Mouse (Mus musculus): ENCODE data around the gene Fmo3. TPM values are rescaled to one million over a fixed set of nuclear protein-coding genes. Genes with fewer than 3 reads are reported as not detected.

Fmo3 gene
- not detected in 2 replicates for polyA plus RNA-seq (2015; fragmentation: Nextera tagmentation; extraction: Ambion mirVana)

DNA sequence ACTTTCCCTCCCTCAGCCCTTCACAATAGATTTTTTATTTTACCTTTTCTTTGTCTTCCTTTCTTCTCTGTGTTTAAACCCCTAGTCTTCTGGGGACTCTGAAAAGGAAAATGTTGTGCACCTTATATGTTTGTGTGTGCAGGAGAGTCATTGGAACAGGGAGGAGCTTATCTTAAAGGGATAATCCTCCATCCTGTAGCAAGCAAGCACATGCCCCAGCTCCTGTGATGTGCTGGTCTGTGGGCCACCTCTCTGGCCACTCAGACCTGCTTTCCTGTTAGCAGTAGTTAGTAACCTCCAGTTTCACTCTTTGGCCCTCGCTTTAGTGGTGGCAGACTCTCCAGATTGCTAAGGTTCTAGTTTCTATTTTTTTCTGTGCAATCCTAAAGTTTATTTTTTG, at the start of gene Fmo3:
Gene Fmo3, minus strand, starts transcription at position 101 of the 400 bp plus-strand sequence.
- Histone ChIP-seq H3K4me1 (replicated peaks) (no peaks in the 10 kb centered on the region), H3K4me2 (no peak within 1 kb of the TSS), H3K27ac (replicated peaks) (no peak within 1 kb of the TSS), H3K27me3 (no peaks in the 10 kb centered on the region), H3K9me3 (replicated peaks) (no peaks in the 10 kb centered on the region), H3K36me3 (replicated peaks) (no peaks in the 10 kb centered on the region), H3K4me3 (replicated peaks) (no peak within 1 kb of the TSS), H3K9ac (no peak within 1 kb of the TSS)
- 35% methylated on average over 1 of the region's 1 CpGs for WGBS (ENCODE audit: insufficient replicate concordance)
- ATAC-seq (ENCODE audit: insufficient read depth) = no peak

DNA sequence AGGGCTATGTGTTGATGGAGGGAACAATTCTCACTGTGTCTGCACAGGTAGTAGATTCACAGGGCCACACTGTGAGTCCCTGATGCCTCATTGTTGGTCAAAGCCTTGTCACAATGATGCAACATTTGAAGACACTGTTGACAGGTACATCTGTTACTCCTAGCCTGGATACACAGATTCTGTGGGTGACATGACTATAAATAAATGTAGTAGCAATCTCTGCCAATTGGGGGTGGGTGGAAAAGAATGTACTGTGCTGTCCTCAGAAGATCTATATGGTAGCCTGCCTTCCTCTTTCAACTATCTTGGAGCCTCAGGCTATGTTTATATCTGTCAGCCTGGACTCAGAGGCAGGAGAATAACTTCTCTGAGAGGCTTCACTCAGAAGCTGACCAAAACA, 38.7 kb upstream of the Fmo3 start:
- no peak overlapping the region for H3K4me3 ChIP-seq (replicated peaks)
- no peak overlapping the region for H3K4me2 ChIP-seq
- H3K9me3 ChIP-seq (replicated peaks) = no peaks in the 10 kb centered on the region
- ATAC-seq (ENCODE audit: insufficient read depth) = no peak
- H3K36me3 ChIP-seq (replicated peaks) = no peaks in the 10 kb centered on the region
- H3K27ac ChIP-seq (replicated peaks) = no peak overlapping the region
- H3K9ac ChIP-seq = no peak overlapping the region
- no peaks in the 10 kb centered on the region for H3K27me3 ChIP-seq
- no peaks in the 10 kb centered on the region for H3K4me1 ChIP-seq (replicated peaks)

DNA sequence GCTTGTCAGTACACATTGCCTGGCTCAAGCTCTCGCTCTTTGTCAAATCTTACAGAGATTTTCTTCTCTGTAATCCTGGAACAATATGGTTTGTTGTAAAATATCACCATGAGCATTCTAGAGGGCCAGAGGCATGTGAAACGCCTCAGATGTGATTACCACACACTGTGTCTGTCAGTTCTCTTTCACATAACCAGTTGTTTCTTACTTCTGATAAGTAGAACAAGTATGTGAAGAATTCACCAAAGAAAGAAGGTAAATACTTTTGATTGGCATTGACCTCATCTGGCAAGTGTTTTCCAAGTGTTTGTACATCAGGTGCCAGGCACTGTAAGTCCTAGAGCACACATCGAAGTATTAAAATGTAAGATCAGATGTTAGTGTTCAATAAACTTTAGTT, 24.9 kb upstream of the Fmo3 start:
- WGBS (ENCODE audit: insufficient replicate concordance) = 48% methylated on average over 3 of the region's 3 CpGs
- no peaks in the 10 kb centered on the region for H3K4me1 ChIP-seq (replicated peaks)
- no peak overlapping the region for H3K4me2 ChIP-seq
- no peak overlapping the region for H3K9ac ChIP-seq
- no peaks in the 10 kb centered on the region for H3K27me3 ChIP-seq
- no peaks in the 10 kb centered on the region for H3K36me3 ChIP-seq (replicated peaks)
- no peak overlapping the region for H3K4me3 ChIP-seq (replicated peaks)
- ATAC-seq (ENCODE audit: insufficient read depth) = no peak
- no peaks in the 10 kb centered on the region for H3K9me3 ChIP-seq (replicated peaks)
- H3K27ac ChIP-seq (replicated peaks) = no peak overlapping the region

DNA sequence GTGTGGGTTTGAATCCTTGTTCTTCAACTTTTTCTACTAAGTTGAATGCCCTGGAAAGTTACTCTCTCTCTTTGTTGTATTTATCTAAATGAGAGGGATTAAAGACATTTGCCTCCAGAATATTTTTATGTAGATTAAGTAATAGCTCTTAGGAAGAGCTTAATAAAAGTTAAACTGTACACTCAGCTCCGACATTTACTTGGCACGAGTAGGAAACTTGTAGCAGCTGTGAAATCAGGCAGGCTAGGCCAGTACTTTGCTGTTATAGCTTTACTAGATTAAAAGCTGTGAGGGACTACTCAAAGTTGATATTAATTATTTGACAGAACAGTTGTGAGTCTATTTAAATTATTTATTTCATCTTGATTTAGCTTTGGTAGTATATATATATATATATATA, 19.2 kb upstream of the Fmo3 start:
- Histone ChIP-seq H3K4me3 (replicated peaks) (no peak overlapping the region), H3K9me3 (replicated peaks) (no peaks in the 10 kb centered on the region), H3K4me1 (replicated peaks) (no peaks in the 10 kb centered on the region), H3K9ac (no peak overlapping the region), H3K36me3 (replicated peaks) (no peaks in the 10 kb centered on the region), H3K4me2 (no peak overlapping the region), H3K27ac (replicated peaks) (no peak overlapping the region), H3K27me3 (no peaks in the 10 kb centered on the region)
- 59% methylated on average over 2 of the region's 2 CpGs for WGBS (ENCODE audit: insufficient replicate concordance)
- no peak for ATAC-seq (ENCODE audit: insufficient read depth)

DNA sequence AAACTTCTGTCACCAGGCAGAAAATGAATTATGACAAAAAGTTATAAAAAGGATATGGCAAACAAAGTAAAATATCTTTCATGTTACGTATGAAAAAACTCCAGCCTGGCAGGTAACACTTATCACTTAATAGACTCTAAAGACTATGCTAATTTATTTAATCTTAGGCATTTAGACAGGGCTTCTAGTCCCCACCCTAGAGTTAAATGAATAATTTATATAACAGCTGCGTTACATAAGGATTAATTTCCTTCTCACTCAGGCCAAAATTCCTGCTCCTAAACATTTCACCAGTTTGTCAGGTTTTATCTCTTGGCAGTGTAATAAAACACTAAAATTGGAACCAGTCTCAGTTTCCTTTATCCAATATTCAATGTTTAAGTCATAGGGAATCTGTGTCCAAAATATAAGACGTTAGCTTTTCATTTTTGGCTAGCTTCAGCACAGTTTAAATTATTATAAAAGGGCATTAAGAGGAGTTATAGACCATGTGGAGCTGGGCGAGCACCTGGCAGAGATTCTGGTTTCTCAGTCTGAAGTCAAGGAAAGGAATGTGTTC, 17.0 kb upstream of the Fmo3 start:
- Histone ChIP-seq H3K4me3 (replicated peaks) (no peak overlapping the region), H3K36me3 (replicated peaks) (no peaks in the 10 kb centered on the region), H3K4me1 (replicated peaks) (no peaks in the 10 kb centered on the region), H3K4me2 (no peak overlapping the region), H3K9me3 (replicated peaks) (no peaks in the 10 kb centered on the region), H3K9ac (no peak overlapping the region), H3K27ac (replicated peaks) (no peak overlapping the region), H3K27me3 (no peaks in the 10 kb centered on the region)
- WGBS (ENCODE audit: insufficient replicate concordance) = 47% methylated on average over 4 of the region's 4 CpGs
- no peak for ATAC-seq (ENCODE audit: insufficient read depth)

DNA sequence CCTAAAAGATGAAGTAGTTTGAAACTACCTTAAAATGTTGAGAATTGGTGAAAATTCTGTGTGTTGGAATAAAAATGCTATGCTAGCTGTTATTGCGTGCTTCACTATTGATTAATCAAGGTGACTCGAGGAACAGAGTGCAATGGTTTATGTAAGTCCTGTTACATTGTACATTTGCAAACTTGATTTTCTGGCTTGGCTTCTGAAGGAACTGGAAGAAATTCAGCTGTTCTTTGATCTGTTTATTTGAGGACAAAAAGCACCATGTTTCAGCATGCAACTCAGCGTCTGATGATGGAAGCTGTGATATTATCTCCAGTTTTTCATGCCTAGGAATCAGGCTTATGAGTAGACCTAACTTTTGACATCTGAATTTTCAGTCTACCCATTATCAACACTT, 3.2 kb upstream of the Fmo3 start:
- no peaks in the 10 kb centered on the region for H3K4me1 ChIP-seq (replicated peaks)
- H3K9me3 ChIP-seq (replicated peaks) = no peaks in the 10 kb centered on the region
- H3K4me3 ChIP-seq (replicated peaks) = no peak overlapping the region
- no peak overlapping the region for H3K9ac ChIP-seq
- WGBS (ENCODE audit: insufficient replicate concordance) = 67% methylated on average over 3 of the region's 3 CpGs
- no peaks in the 10 kb centered on the region for H3K27me3 ChIP-seq
- H3K4me2 ChIP-seq = no peak overlapping the region
- H3K27ac ChIP-seq (replicated peaks) = no peak overlapping the region
- ATAC-seq (ENCODE audit: insufficient read depth) = no peak
- H3K36me3 ChIP-seq (replicated peaks) = no peaks in the 10 kb centered on the region

DNA sequence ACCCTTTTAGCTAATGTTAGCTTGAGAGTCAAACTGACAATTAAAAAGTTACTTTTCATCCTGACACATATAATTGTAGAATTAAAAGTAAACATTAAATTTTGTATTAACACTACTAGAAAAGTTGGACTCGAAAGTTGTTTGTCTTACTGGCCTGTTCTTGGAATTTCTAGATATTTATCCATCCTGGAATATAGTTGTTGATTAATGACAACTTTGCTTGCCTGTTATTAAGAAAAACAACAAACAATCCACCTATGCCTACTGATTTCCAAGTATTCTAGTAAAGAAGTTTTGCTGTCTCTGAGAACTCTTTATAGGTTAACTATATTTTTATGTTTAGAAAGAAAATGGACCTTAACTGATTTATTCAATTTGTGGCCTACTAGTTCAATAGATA, 2.4 kb upstream of the Fmo3 start:
- no peak for ATAC-seq (ENCODE audit: insufficient read depth)
- no peaks in the 10 kb centered on the region for H3K27me3 ChIP-seq
- no peak overlapping the region for H3K4me2 ChIP-seq
- H3K4me3 ChIP-seq (replicated peaks) = no peak overlapping the region
- no peak overlapping the region for H3K27ac ChIP-seq (replicated peaks)
- 55% methylated on average over 1 of the region's 1 CpGs for WGBS (ENCODE audit: insufficient replicate concordance)
- H3K4me1 ChIP-seq (replicated peaks) = no peaks in the 10 kb centered on the region
- H3K9me3 ChIP-seq (replicated peaks) = no peaks in the 10 kb centered on the region
- no peaks in the 10 kb centered on the region for H3K36me3 ChIP-seq (replicated peaks)
- H3K9ac ChIP-seq = no peak overlapping the region

DNA sequence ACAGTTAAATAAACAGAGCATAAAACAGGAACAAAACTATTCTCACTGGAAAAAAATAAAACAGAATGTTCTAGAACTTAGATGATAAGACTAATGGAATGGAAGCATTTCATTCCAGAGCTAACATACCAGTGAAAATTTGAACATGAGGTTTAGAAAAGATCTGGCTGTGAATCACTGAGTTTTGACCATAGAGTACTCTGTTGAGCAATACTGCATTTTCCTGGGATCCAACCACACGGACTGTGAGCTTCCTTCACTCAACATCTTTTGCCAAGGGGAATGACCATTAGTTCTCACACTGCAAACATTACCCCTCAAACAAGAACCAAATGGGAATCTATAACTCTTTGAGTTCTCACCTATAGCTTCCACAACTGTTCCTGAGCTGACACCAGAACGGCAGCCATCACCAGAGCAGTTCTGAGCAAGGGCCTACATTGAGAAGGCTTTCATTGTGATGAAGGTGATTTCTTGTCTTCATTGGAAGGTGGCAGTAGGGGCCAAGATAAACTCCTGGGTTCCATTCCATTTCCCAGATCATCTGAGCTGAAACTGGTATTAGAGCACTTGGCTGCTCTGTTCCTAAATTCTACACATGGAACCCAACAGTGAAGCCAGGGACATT, 1.9 kb upstream of the Fmo3 start:
- no peak for ATAC-seq (ENCODE audit: insufficient read depth)
- Histone ChIP-seq H3K36me3 (replicated peaks) (no peaks in the 10 kb centered on the region), H3K27me3 (no peaks in the 10 kb centered on the region), H3K9me3 (replicated peaks) (no peaks in the 10 kb centered on the region), H3K4me2 (no peak overlapping the region), H3K9ac (no peak overlapping the region), H3K4me3 (replicated peaks) (no peak overlapping the region), H3K4me1 (replicated peaks) (no peaks in the 10 kb centered on the region), H3K27ac (replicated peaks) (no peak overlapping the region)
- 45% methylated on average over 2 of the region's 2 CpGs for WGBS (ENCODE audit: insufficient replicate concordance)

DNA sequence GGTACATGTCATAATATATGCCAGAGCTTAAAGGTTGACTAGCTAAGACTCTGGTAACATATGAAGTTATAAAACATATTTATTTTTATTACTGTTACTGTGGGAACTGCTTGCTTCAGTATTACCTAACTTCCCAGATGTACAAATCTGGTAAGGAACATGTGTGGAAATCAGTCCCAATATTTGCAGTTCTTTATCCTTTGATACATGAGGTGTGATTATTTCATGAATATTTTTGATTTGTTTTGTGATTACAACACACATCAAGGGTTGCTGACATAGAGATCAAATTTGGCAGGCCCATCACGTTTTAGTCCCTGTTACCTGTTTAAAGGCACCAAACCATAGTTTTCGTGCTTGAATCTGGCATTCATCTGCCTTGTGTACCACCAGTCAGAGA, 20.8 kb downstream of the Fmo3 start:
- 28% methylated on average over 2 of the region's 2 CpGs for WGBS (ENCODE audit: insufficient replicate concordance)
- no peak for ATAC-seq (ENCODE audit: insufficient read depth)
- Histone ChIP-seq H3K4me1 (replicated peaks) (no peaks in the 10 kb centered on the region), H3K4me3 (replicated peaks) (no peak overlapping the region), H3K27me3 (no peaks in the 10 kb centered on the region), H3K36me3 (replicated peaks) (no peaks in the 10 kb centered on the region), H3K9ac (no peak overlapping the region), H3K27ac (replicated peaks) (no peak overlapping the region), H3K9me3 (replicated peaks) (no peaks in the 10 kb centered on the region), H3K4me2 (no peak overlapping the region)

DNA sequence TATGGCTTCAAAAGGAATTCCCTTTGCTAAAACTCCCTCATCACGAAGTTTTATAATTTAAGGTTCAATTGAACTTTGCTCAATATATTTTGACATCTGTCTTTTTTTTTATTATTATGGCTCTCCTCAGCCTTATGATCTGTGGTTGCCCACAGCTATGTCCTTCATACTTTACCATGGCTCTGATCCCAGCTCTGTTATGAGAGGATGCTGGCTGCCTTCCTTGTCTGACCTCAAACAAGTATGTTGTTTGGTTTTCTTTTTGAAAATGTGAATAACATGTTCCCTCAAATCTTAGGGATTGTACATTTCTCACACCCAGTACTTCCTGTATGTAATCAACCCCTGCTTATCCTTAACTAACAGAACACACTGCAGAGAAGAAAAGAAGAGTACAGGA, 26.9 kb downstream of the Fmo3 start:
- WGBS (ENCODE audit: insufficient replicate concordance) = 65% methylated on average over 1 of the region's 1 CpGs
- ATAC-seq (ENCODE audit: insufficient read depth) = no peak

DNA sequence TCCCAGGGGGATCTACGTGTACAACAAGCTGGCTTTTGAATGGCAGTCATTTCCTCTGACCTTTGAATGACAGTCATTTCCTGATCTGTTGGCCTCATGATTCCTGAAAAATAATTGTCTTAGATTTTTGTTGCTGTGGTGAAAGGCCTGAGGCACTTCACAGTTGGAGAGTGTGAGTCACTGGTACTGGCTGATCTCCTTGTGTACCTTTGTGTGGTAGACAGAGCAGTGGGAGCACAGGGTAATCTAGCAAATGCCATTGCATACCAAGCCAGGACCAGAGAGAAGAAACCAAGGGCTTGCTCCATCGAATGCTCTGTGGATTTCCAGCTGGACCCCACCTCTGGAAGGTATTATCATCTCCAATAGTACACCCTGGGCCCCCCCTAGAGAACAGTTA, 31.2 kb downstream of the Fmo3 start:
- no peaks in the 10 kb centered on the region for H3K9me3 ChIP-seq (replicated peaks)
- WGBS (ENCODE audit: insufficient replicate concordance) = 31% methylated on average over 2 of the region's 2 CpGs
- H3K9ac ChIP-seq = no peak overlapping the region
- no peak overlapping the region for H3K4me3 ChIP-seq (replicated peaks)
- H3K4me1 ChIP-seq (replicated peaks) = no peaks in the 10 kb centered on the region
- H3K27me3 ChIP-seq = no peaks in the 10 kb centered on the region
- no peak overlapping the region for H3K27ac ChIP-seq (replicated peaks)
- ATAC-seq (ENCODE audit: insufficient read depth) = no peak
- no peak overlapping the region for H3K4me2 ChIP-seq
- H3K36me3 ChIP-seq (replicated peaks) = no peaks in the 10 kb centered on the region

More for the DNA sequence above, 26.9 kb downstream of the Fmo3 start:
- H3K36me3 ChIP-seq (replicated peaks) = no peaks in the 10 kb centered on the region
- no peak overlapping the region for H3K27ac ChIP-seq (replicated peaks)
- no peak overlapping the region for H3K9ac ChIP-seq
- no peaks in the 10 kb centered on the region for H3K27me3 ChIP-seq
- H3K4me1 ChIP-seq (replicated peaks) = no peaks in the 10 kb centered on the region
- no peak overlapping the region for H3K4me3 ChIP-seq (replicated peaks)
- no peaks in the 10 kb centered on the region for H3K9me3 ChIP-seq (replicated peaks)
- H3K4me2 ChIP-seq = no peak overlapping the region

DNA sequence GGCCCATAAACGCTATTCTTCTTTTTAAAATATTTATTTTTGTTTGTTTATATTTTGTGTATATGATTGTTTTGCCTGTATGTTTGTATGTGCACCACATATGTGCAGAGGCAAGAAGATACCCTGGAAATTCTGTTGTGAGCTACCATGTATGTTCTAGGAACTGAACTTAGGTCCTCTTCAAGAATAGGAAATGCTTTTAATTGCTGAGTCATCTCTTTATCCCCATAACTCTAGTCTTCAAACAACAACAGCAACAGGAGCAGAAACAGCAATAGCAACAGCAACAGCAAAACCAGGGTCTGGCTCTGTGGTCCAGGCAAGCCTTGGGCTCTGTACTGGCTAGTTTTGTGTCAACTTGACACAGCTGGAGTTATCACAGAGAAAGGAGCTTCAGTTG, 34.6 kb downstream of the Fmo3 start:
- no peak overlapping the region for H3K4me2 ChIP-seq
- no peaks in the 10 kb centered on the region for H3K4me1 ChIP-seq (replicated peaks)
- ATAC-seq (ENCODE audit: insufficient read depth) = no peak
- H3K27ac ChIP-seq (replicated peaks) = no peak overlapping the region
- H3K27me3 ChIP-seq = no peaks in the 10 kb centered on the region
- no peaks in the 10 kb centered on the region for H3K36me3 ChIP-seq (replicated peaks)
- WGBS (ENCODE audit: insufficient replicate concordance) = 65% methylated on average over 1 of the region's 1 CpGs
- H3K9ac ChIP-seq = no peak overlapping the region
- H3K9me3 ChIP-seq (replicated peaks) = no peaks in the 10 kb centered on the region
- H3K4me3 ChIP-seq (replicated peaks) = no peak overlapping the region
